Mouse (Mus musculus): ENCODE data around the gene Kat2b. TPM values are rescaled to one million over a fixed set of nuclear protein-coding genes. Genes with fewer than 3 reads are reported as not detected.
"Not testable (repeated sequence)": the region's sequence is repeated elsewhere in the genome, so short reads cannot be mapped to it uniquely, and the experiment has no call there.

Kat2b gene
- polyA plus RNA-seq, 1 experiment from 2014 or later, result 6.0 TPM

DNA sequence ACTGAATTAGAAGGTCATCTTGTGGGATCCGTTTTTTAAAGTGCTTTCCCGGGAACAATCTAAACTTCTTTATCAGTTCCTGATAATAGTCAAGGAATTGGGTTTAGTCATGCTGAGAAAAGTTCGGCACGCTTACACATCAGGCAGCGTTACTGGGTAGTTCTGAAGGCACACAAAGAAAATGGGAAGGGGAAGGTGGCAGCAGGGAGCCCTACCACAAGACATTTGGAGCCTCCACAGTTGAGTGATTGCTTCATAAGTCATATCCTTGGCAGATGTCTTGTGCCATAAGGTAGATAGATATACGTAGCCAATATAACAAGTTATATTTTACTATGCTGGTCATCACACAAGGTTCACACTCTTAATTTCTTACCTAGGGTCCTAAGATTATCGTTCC lies 123.3 kb downstream of the Kat2b start:
- H3K4me3 ChIP-seq (replicated peaks; ENCODE audit: low read length), result peak overlapping the region; percentile 70

DNA sequence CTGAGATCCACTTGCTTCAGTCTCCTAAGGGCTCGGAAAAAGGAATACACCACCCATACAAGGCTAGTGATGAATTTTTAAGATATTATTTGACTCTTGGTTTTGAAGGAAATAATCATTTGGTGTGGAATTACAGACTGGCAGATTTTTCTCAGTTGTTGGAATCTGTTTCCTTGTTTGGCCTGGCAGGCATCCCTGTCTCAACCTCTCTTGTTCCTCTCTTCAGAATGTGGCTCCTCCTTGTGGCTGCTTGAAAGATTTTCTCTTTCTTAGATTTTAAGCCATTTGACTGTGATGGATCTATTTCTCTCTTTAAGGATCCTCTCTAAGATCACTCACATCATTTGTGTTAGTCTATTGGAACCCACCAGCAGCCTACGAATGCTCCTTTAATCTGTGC lies 127.4 kb downstream of the Kat2b start:
- Histone ChIP-seq H3K4me1 (replicated peaks; ENCODE audit: control insufficient read depth, insufficient read depth, low read length) (peaks cover 4% of the 10 kb centered on the region), H3K36me3 (ENCODE audit: control insufficient read depth, insufficient read depth) (no peaks in the 10 kb centered on the region), H3K4me2 (ENCODE audit: low read length) (no peak overlapping the region), H3K27ac (ENCODE audit: low read length) (no peak overlapping the region), H3K4me3 (replicated peaks; ENCODE audit: low read length) (no peak overlapping the region), H3K9me3 (ENCODE audit: control insufficient read depth, low read length) (no peaks in the 10 kb centered on the region), H3K27me3 (replicated peaks; ENCODE audit: control insufficient read depth, insufficient read depth, low read length) (no peaks in the 10 kb centered on the region), H3K9ac (replicated peaks; ENCODE audit: low read depth, low read length) (no peak overlapping the region)
- ATAC-seq, result no peak
- WGBS, result 83% methylated on average over 2 of the region's 2 CpGs

More for the DNA sequence above, 123.3 kb downstream of the Kat2b start:
- 18% methylated on average over 7 of the region's 7 CpGs for WGBS
- Histone ChIP-seq H3K4me2 (ENCODE audit: low read length) (peak overlapping the region; percentile 57), H3K27me3 (replicated peaks; ENCODE audit: control insufficient read depth, insufficient read depth, low read length) (no peaks in the 10 kb centered on the region), H3K9ac (replicated peaks; ENCODE audit: low read depth, low read length) (peak overlapping the region; percentile 83), H3K27ac (ENCODE audit: low read length) (peak overlapping the region; percentile 98), H3K4me1 (replicated peaks; ENCODE audit: control insufficient read depth, insufficient read depth, low read length) (peaks cover 4% of the 10 kb centered on the region), H3K9me3 (ENCODE audit: control insufficient read depth, low read length) (no peaks in the 10 kb centered on the region), H3K36me3 (ENCODE audit: control insufficient read depth, insufficient read depth) (no peaks in the 10 kb centered on the region)
- ATAC-seq, result peak; percentile 16

- 94% methylated on average over 8 of the region's 8 CpGs for WGBS
- H3K27me3 ChIP-seq (replicated peaks; ENCODE audit: control insufficient read depth, insufficient read depth, low read length); H3K4me2 ChIP-seq (ENCODE audit: low read length); H3K9me3 ChIP-seq (ENCODE audit: control insufficient read depth, low read length); H3K4me3 ChIP-seq (replicated peaks; ENCODE audit: low read length); H3K27ac ChIP-seq (ENCODE audit: low read length); H3K4me1 ChIP-seq (replicated peaks; ENCODE audit: control insufficient read depth, insufficient read depth, low read length); H3K36me3 ChIP-seq (ENCODE audit: control insufficient read depth, insufficient read depth); ATAC-seq; H3K9ac ChIP-seq (replicated peaks; ENCODE audit: low read depth, low read length): not testable (repeated sequence)
Observed at GRCm38 (mm10) chr17:53697521-53697920, 130.9 kb downstream of the Kat2b start.

DNA sequence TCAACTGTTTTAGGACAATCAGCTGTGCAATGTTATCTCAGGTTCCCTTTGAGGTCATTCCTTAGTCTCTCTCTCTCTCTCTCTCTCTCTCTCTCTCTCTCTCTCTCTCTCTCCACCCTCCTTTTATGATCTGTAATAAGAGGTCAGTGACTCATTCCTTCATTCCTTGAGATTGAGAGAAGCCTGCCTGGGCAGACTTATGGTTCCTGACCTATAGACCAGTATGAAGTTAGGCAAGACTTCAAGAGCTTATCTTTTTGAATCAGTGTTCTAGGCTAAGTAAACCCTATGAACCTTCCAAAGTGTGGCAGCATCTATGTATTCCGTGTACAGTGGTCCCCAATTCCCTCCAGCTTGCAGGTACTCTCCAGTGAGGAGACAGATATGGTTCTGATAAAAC lies 147.8 kb downstream of the Kat2b start:
- Histone ChIP-seq H3K4me1 (replicated peaks; ENCODE audit: control insufficient read depth, insufficient read depth, low read length) (no peaks in the 10 kb centered on the region), H3K27me3 (replicated peaks; ENCODE audit: control insufficient read depth, insufficient read depth, low read length) (no peaks in the 10 kb centered on the region), H3K27ac (ENCODE audit: low read length) (no peak overlapping the region), H3K4me2 (ENCODE audit: low read length) (no peak overlapping the region), H3K4me3 (replicated peaks; ENCODE audit: low read length) (no peak overlapping the region), H3K36me3 (ENCODE audit: control insufficient read depth, insufficient read depth) (no peaks in the 10 kb centered on the region), H3K9ac (replicated peaks; ENCODE audit: low read depth, low read length) (no peak overlapping the region), H3K9me3 (ENCODE audit: control insufficient read depth, low read length) (no peaks in the 10 kb centered on the region)
- no peak for ATAC-seq
- WGBS, result 73% methylated on average over 1 of the region's 1 CpGs

DNA sequence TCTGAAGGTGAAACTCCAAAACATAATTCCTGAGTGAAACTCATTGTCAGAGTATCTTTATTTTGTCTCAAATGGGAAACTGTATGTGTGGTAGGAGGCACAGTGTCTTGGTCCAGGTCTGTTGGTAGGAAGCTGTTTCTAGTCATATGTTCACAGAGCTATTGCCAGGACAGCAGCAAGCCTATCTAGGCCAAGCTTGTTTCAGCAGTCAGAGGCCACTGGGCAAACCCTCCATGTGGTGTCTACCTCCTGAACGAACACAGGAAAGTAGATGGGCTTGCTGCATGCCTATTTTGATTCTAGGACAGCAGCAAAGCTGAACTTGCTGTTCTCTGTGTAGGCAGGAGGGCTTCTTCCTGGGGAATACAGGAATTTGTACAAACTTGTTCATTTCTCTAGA lies 148.5 kb downstream of the Kat2b start:
- not testable (repeated sequence) for H3K27ac ChIP-seq (ENCODE audit: low read length); ATAC-seq; H3K9me3 ChIP-seq (ENCODE audit: control insufficient read depth, low read length); H3K27me3 ChIP-seq (replicated peaks; ENCODE audit: control insufficient read depth, insufficient read depth, low read length); H3K4me3 ChIP-seq (replicated peaks; ENCODE audit: low read length); H3K4me2 ChIP-seq (ENCODE audit: low read length); H3K4me1 ChIP-seq (replicated peaks; ENCODE audit: control insufficient read depth, insufficient read depth, low read length); H3K9ac ChIP-seq (replicated peaks; ENCODE audit: low read depth, low read length); H3K36me3 ChIP-seq (ENCODE audit: control insufficient read depth, insufficient read depth)
- 70% methylated on average over 1 of the region's 1 CpGs for WGBS

DNA sequence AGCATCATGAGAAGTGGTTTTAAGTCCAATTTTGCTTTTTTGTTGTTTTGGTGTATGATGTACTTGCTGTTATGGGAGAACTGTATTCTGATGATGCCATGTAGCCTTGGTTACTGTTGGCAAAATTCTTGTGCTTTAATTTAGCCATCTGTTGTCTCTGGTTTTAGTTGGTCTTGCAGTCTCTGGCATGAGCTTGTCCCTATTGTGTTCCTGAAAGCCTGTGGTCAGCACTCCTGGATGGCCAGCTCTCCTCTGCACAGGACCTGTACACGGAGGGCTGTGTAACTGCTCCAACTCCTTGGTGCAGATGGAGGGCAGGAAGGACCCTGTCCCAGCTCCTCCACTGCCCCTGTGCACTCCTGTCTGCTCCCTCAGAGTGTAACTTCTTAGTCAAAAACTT lies 151.8 kb downstream of the Kat2b start:
- Histone ChIP-seq H3K9me3 (ENCODE audit: control insufficient read depth, low read length) (no peaks in the 10 kb centered on the region), H3K27me3 (replicated peaks; ENCODE audit: control insufficient read depth, insufficient read depth, low read length) (no peaks in the 10 kb centered on the region), H3K4me2 (ENCODE audit: low read length) (no peak overlapping the region), H3K36me3 (ENCODE audit: control insufficient read depth, insufficient read depth) (no peaks in the 10 kb centered on the region), H3K4me3 (replicated peaks; ENCODE audit: low read length) (no peak overlapping the region), H3K4me1 (replicated peaks; ENCODE audit: control insufficient read depth, insufficient read depth, low read length) (no peaks in the 10 kb centered on the region), H3K9ac (replicated peaks; ENCODE audit: low read depth, low read length) (no peak overlapping the region), H3K27ac (ENCODE audit: low read length) (no peak overlapping the region)
- no peak for ATAC-seq
- WGBS, result 68% methylated on average over 1 of the region's 1 CpGs

GRCm38 (mm10) chr17:53718916-53719315 lies 152.3 kb downstream of the Kat2b start:
- WGBS, result 90% methylated on average over 3 of the region's 3 CpGs
- not testable (repeated sequence) for H3K27ac ChIP-seq (ENCODE audit: low read length); ATAC-seq

More at GRCm38 (mm10) chr17:53718916-53719315, 152.3 kb downstream of the Kat2b start:
- H3K4me1 ChIP-seq (replicated peaks; ENCODE audit: control insufficient read depth, insufficient read depth, low read length); H3K9me3 ChIP-seq (ENCODE audit: control insufficient read depth, low read length); H3K27me3 ChIP-seq (replicated peaks; ENCODE audit: control insufficient read depth, insufficient read depth, low read length); H3K4me3 ChIP-seq (replicated peaks; ENCODE audit: low read length); H3K36me3 ChIP-seq (ENCODE audit: control insufficient read depth, insufficient read depth); H3K4me2 ChIP-seq (ENCODE audit: low read length); H3K9ac ChIP-seq (replicated peaks; ENCODE audit: low read depth, low read length): not testable (repeated sequence)

Other genes with a start within 250 kb of the Kat2b start
- 0.62 TPM in 2 replicates for gene Efhb, start 103.5 kb upstream of the Kat2b start, polyA plus RNA-seq (2015; fragmentation: Nextera tagmentation; extraction: Ambion mirVana)
- gene Rab5a, start 87.6 kb upstream of the Kat2b start, polyA plus RNA-seq (2015; fragmentation: Nextera tagmentation; extraction: Ambion mirVana), result 103 and 109 TPM in 2 replicates
- gene Pp2d1, start 27.4 kb upstream of the Kat2b start, polyA plus RNA-seq (2015; fragmentation: Nextera tagmentation; extraction: Ambion mirVana), result 0.25 and 0.51 TPM in 2 replicates
- gene Sgo1, start 122.5 kb downstream of the Kat2b start, polyA plus RNA-seq (2015; fragmentation: Nextera tagmentation; extraction: Ambion mirVana), result 11.1 and 13.4 TPM in 2 replicates

Data from forebrain, embryonic 16.5 days (tissue).